Mouse (Mus musculus): ENCODE measurements around the gene Slc2a1. TPM values are rescaled to one million over a fixed set of nuclear protein-coding genes. Genes with fewer than 3 reads are reported as not detected.
A peak's percentile ranks its signal among the peaks of the same experiment; 100 is the strongest.

Gene Slc2a1
- 116 and 123 TPM in 2 replicates for polyA plus RNA-seq (2015; fragmentation: Nextera tagmentation; extraction: Ambion mirVana)

DNA sequence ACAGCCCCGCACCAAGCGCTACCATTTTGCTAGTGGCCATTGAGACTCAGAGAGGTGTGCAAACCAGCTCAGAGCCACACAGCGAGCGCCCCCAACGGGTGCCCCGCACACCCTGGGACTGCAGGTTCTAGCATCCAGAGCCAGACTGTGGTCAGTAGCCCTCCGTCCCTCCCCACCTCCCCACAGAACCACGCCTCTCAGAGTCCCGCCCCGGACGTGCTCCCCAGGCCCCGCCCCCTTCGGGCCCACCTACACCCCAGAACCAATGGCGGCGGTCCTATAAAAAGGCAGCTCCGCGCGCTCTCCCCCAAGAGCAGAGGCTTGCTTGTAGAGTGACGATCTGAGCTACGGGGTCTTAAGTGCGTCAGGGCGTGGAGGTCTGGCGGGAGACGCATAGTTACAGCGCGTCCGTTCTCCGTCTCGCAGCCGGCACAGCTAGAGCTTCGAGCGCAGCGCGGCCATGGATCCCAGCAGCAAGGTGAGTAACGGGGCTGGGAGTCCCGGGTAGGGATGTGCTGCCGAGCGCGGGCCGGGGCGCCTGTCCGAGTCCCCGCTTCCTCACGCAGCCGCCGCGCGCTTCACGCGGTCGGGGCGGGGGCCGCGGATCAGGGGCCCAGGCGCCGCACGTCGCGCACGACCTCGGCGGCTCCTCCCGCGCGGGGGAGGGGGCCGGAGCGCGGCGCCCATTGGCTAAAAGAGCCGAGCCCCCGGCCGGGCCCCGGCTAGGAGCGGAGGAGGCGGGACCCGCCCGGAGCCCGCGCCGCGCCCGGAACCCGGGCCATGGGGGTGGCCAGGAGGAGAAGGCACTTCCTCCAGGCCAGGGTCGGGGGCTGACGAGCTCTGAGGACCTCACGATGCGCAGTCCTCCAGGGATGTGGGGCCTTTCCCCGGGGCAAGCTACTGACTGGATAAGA is at the start of gene Slc2a1:
TSS of gene Slc2a1 (plus strand) at position 217 of the 914 bp plus-strand sequence.
- under 1% methylated on average over 88 of the region's 88 CpGs for WGBS
- Histone ChIP-seq H3K4me3 (peak within 1 kb of the TSS; percentile 80), H3K36me3 (no peaks in the 10 kb centered on the region), H3K27me3 (no peaks in the 10 kb centered on the region), H3K27ac (peak within 1 kb of the TSS; percentile 99), H3K4me1 (peaks cover 71% of the 10 kb centered on the region), H3K9ac (peak within 1 kb of the TSS; percentile 94), H3K9me3 (no peaks in the 10 kb centered on the region), H3K4me2 (peak within 1 kb of the TSS; percentile 73)
- ATAC-seq (ENCODE audit: insufficient number of reproducible peaks, insufficient read depth, low FRiP score, low TSS enrichment, low read depth), result peak; percentile 90

DNA sequence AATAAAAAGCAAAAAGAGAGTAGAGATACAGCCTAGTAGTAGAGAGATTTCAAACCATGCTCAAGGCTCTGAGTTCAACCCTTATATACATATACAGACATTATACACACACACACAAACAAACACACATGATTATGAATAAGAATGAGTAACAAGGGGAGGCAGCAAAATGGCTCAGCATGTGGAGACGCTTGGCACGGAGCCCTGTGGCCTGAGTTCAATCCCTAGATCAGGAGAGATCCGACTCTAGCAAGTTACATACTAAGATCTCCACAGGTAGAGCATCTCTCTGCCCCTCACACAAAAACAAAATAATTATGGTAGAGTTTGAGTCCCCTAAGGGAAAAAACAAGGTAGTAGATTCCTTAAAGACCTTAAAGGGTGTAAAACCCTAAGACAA is 41.7 kb upstream of the Slc2a1 start:
- Histone ChIP-seq H3K9me3 (no peaks in the 10 kb centered on the region), H3K36me3 (no peaks in the 10 kb centered on the region), H3K27ac (peak overlapping the region; percentile 39; the same call in 1 of the 2 replicates), H3K4me3 (no peak overlapping the region), H3K27me3 (peaks cover 21% of the 10 kb centered on the region), H3K4me2 (no peak overlapping the region), H3K4me1 (peaks cover 16% of the 10 kb centered on the region), H3K9ac (no peak overlapping the region)
- ATAC-seq (ENCODE audit: insufficient number of reproducible peaks, insufficient read depth, low FRiP score, low TSS enrichment, low read depth), result no peak
- 70% methylated on average over 3 of the region's 3 CpGs for WGBS

DNA sequence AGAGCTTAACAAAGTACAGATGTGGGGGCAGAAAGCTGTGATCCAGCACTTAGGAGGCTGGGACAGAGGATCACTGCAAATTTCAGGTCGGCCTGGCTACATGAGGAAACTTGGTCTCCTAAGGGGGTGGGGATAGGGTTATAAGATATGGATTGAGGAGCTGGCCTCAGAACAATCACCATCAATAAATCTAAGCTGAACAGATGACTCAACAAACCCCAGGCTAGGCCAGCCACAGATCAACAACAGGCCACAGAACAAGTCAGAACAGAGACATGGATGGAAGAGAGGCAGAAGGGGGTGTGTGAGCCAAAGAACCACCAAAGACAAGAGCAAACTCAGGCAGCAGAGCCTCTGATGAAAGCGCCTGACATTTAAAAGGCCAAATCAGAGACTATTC is 41.3 kb upstream of the Slc2a1 start:
- Histone ChIP-seq H3K9ac (no peak overlapping the region), H3K9me3 (no peaks in the 10 kb centered on the region), H3K27ac (peak overlapping the region; percentile 39; the same call in 1 of the 2 replicates), H3K4me3 (no peak overlapping the region), H3K36me3 (no peaks in the 10 kb centered on the region), H3K27me3 (peaks cover 25% of the 10 kb centered on the region), H3K4me2 (no peak overlapping the region), H3K4me1 (peaks cover 20% of the 10 kb centered on the region)
- no peak for ATAC-seq (ENCODE audit: insufficient number of reproducible peaks, insufficient read depth, low FRiP score, low TSS enrichment, low read depth)
- WGBS, result 51% methylated on average over 2 of the region's 2 CpGs

DNA sequence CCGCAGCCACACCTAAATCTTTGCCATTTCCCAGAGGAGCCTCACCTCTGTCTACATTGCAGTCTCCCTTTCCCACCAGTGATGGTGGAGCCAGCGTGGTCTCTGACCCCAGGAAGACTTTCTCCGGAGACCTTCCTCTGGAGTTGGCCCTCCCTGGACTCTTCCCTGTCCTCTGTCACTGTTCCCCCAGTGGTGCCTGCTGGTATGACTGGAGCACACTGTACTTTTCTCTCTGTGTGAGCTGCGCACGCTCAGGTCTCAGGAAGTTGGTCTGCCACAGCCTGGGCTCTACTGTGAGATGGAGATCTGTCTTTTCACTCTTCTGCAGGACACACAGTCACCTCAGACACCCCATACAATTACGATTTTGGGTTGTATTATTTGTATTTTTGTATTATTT is 39.6 kb upstream of the Slc2a1 start:
- Histone ChIP-seq H3K27me3 (peaks cover 33% of the 10 kb centered on the region), H3K36me3 (no peaks in the 10 kb centered on the region), H3K4me2 (no peak overlapping the region), H3K27ac (no peak overlapping the region), H3K4me1 (peaks cover 36% of the 10 kb centered on the region), H3K9me3 (no peaks in the 10 kb centered on the region), H3K9ac (no peak overlapping the region), H3K4me3 (no peak overlapping the region)
- WGBS, result 65% methylated on average over 6 of the region's 6 CpGs
- ATAC-seq (ENCODE audit: insufficient number of reproducible peaks, insufficient read depth, low FRiP score, low TSS enrichment, low read depth), result no peak

DNA sequence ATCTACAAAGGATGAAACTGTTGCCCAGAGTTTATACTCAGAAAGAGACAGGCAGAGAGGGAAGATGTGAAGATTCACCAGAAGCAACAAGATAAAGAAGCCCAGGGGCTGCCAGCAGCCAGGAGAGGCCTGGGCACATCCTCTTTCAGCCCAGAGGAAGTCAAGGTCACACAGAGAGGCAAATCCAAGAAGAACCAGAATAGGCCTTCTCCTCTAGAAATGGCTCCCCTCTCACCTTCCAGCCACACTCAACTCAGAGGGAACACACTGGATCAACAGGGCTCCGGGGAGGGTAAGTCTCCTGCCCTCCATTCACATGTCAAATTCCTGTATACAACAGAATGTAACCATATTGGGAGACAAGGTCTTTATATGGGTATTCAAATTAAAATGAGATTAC is 38.3 kb upstream of the Slc2a1 start:
- no peak overlapping the region for H3K4me3 ChIP-seq
- ATAC-seq (ENCODE audit: insufficient number of reproducible peaks, insufficient read depth, low FRiP score, low TSS enrichment, low read depth), result no peak
- no peak overlapping the region for H3K4me2 ChIP-seq
- H3K9me3 ChIP-seq, result no peaks in the 10 kb centered on the region
- H3K36me3 ChIP-seq, result no peaks in the 10 kb centered on the region
- H3K27me3 ChIP-seq, result peaks cover 33% of the 10 kb centered on the region
- no peak overlapping the region for H3K27ac ChIP-seq
- 77% methylated on average over 1 of the region's 1 CpGs for WGBS
- no peak overlapping the region for H3K9ac ChIP-seq
- H3K4me1 ChIP-seq, result peaks cover 46% of the 10 kb centered on the region

DNA sequence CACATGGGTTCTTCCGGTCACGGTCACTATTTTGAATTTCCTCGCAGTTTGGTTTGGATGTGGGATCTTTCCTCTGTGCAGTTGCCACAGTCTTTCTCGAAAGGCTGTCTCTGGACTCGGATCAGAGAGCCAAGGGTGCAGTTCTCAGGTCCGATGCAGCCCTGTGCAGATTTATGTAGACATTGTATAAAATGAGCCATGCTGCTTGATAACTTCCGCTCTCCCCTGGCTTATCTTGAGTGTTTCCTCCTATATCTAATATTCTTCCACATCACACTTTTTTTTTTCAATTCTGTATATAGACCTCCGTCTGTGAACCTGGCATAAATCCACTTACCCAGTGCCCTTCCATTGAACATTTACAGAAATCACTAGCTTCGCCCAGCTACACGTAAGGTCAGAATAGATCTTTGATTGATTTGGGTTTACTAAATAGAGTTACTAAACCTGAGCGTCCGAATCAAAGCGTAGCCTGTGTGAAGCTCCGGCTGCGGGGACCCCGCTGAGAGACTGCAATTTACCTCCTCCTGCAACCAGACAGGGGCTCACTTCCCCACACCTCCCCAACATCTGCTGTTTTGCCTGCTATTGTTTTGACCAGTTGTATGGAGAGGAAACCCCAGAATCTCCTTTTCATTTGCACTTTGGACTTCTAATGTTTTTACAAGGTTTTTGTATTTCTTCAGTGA is 37.4 kb upstream of the Slc2a1 start:
- Histone ChIP-seq H3K4me3 (no peak overlapping the region), H3K27ac (peak overlapping the region; percentile 80), H3K36me3 (no peaks in the 10 kb centered on the region), H3K9me3 (no peaks in the 10 kb centered on the region), H3K9ac (no peak overlapping the region), H3K4me1 (peaks cover 46% of the 10 kb centered on the region), H3K27me3 (peaks cover 33% of the 10 kb centered on the region), H3K4me2 (peak overlapping the region; percentile 58; the same call in 1 of the 2 replicates)
- ATAC-seq (ENCODE audit: insufficient number of reproducible peaks, insufficient read depth, low FRiP score, low TSS enrichment, low read depth), result no peak
- 33% methylated on average over 16 of the region's 16 CpGs for WGBS

DNA sequence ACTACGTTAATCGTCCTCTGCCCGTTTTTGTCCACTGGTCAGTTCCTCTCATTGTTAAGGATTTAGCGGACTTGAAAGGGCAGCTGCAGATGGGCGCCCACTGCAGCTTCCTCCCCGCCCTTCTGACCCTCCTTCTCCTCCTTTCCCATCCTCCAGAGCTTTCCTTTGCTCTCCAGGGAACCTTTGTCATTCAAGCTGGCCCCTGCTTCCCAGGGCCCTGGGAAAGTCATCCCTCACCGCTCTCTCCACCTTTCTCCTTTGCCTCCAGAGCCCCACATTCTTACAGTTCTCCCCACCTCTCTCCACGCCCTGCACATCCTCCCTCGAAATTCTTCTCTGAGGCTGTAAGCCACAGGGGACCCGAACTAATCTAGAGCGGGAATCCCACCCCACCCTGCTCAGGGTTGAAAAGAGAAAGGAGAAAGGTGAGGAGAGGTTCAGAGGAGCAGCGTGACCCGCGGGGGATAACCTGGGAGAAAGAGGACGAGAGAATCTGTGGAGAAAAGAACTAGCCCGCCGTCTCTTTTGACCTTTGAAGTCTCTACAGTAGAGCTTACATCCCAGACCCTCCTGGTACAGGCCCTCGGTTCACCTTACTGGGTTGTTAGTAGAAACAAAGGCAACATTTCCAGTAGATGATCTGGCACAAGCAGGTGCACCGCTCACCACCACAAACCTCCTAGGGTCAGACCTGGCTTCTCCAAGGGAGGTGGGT is 36.7 kb upstream of the Slc2a1 start:
- peak overlapping the region; percentile 80 for H3K27ac ChIP-seq
- peak overlapping the region; percentile 58 for H3K4me2 ChIP-seq
- H3K4me3 ChIP-seq, result no peak overlapping the region
- peaks cover 33% of the 10 kb centered on the region for H3K27me3 ChIP-seq
- ATAC-seq (ENCODE audit: insufficient number of reproducible peaks, insufficient read depth, low FRiP score, low TSS enrichment, low read depth), result no peak
- H3K9ac ChIP-seq, result peak overlapping the region; percentile 2; the same call in 1 of the 2 replicates
- no peaks in the 10 kb centered on the region for H3K36me3 ChIP-seq
- WGBS, result 9% methylated on average over 19 of the region's 19 CpGs
- no peaks in the 10 kb centered on the region for H3K9me3 ChIP-seq
- peaks cover 51% of the 10 kb centered on the region for H3K4me1 ChIP-seq

DNA sequence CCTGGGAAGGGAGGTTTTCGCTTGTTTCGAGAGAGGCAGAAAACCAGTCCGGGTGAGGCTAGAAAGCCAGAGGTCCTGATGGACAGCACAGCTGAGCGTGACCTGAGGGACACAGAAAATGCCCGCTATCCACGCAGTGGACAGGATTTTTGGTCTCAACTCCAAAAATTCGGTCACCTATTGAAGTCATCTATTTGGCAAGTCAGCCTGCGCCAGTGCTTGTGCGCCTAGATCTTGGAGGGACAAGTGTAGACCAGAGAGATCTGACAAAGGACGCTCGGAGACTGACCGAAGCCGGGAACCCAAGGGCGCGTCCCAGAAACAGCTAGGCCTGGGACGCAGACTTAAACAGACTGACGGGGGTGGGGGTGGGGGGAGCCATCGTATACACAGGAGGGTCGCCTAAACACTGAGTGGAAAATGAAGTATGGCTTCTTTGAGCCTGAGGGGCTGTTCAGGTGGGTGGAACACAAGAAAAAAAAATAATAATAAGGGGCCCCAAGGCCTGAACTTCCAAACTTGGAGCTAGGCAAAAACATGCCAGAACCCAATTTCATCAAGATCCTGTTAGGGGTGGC is 36.1 kb upstream of the Slc2a1 start:
- Histone ChIP-seq H3K36me3 (no peaks in the 10 kb centered on the region), H3K4me2 (peak overlapping the region; percentile 58), H3K27me3 (peaks cover 33% of the 10 kb centered on the region), H3K9ac (peak overlapping the region; percentile 59), H3K27ac (peak overlapping the region; percentile 80), H3K4me1 (peaks cover 45% of the 10 kb centered on the region), H3K4me3 (peak overlapping the region; percentile 38), H3K9me3 (no peaks in the 10 kb centered on the region)
- ATAC-seq (ENCODE audit: insufficient number of reproducible peaks, insufficient read depth, low FRiP score, low TSS enrichment, low read depth), result 0 out of 2 replicates have a peak, but pooled peaks have one; percentile 17
- 16% methylated on average over 19 of the region's 19 CpGs for WGBS

DNA sequence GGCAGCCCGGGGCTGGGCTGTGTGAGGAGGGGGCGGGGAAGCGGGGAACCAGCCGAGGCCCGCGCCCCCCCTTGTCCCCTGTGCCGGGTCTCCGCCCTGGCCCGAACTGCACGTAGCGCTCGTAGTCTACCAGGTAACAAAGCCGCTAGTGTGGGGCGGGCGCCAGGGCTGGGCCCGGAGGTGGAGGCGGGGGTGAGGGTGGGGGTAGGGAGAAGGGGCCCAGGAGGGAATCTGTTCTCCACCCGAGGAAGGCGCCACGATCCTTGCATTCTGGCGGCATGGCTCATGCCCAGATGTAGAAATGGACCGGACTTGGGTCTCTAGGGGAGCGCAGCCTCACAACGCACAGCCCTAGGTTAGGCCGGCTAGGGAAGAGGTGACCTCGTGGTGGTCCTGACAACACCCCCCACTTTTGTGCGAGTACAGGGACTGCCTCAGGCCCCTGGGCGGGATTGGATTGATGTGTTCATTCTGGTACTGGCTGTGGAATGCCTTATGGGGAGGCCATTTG is 35.5 kb upstream of the Slc2a1 start:
- peak overlapping the region; percentile 59 for H3K9ac ChIP-seq
- peak overlapping the region; percentile 38 for H3K4me3 ChIP-seq
- H3K4me2 ChIP-seq, result peak overlapping the region; percentile 58
- H3K27me3 ChIP-seq, result peaks cover 33% of the 10 kb centered on the region
- no peaks in the 10 kb centered on the region for H3K36me3 ChIP-seq
- WGBS, result 3% methylated on average over 28 of the region's 28 CpGs
- H3K4me1 ChIP-seq, result peaks cover 45% of the 10 kb centered on the region
- peak; percentile 88 for ATAC-seq (ENCODE audit: insufficient number of reproducible peaks, insufficient read depth, low FRiP score, low TSS enrichment, low read depth)
- H3K9me3 ChIP-seq, result no peaks in the 10 kb centered on the region
- peak overlapping the region; percentile 80 for H3K27ac ChIP-seq

DNA sequence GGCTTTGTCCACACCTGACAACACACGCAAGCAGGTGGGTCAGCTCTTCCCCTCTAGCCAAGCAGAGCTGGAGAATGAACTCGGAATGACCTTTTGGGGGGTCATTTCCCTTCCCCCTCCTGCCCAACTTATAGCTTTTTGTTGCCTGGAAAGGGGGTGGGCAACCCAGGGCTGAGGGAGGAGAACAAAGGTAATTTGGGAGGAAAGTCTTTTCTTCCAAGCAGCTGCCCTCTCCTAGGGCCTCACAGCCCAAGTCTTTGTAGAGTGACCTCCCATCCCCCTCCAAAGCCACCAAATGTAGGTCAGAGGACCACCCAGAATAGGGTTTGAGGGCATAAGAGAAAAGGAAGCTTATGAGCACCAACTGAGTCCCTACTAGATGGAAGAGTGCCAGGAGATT is 34.9 kb upstream of the Slc2a1 start:
- Histone ChIP-seq H3K27me3 (peaks cover 33% of the 10 kb centered on the region), H3K36me3 (no peaks in the 10 kb centered on the region), H3K9ac (no peak overlapping the region), H3K4me1 (peaks cover 45% of the 10 kb centered on the region), H3K9me3 (no peaks in the 10 kb centered on the region), H3K4me3 (no peak overlapping the region), H3K4me2 (peak overlapping the region; percentile 58), H3K27ac (peak overlapping the region; percentile 80)
- no peak for ATAC-seq (ENCODE audit: insufficient number of reproducible peaks, insufficient read depth, low FRiP score, low TSS enrichment, low read depth)
- 35% methylated on average over 2 of the region's 2 CpGs for WGBS

DNA sequence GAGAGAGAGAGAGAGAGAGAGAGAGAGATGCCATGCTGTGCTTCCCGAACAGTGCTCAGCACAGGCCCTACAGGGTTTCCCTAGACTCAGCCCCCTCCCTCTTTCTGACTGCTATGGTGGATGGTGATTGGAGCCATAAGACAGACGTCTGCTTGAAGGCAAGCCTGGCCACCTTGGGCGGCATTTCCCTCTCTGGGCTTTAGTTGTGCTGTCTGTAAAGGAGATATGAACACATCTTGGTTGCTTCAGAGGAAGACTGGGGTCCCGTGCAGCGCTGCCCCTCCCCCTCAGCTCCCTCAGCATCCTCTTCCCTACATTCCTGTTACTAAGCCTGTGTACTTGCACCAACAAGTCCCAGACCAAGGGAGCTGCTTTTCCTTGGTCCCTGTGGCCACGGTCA is 33.9 kb upstream of the Slc2a1 start:
- Histone ChIP-seq H3K27me3 (peaks cover 32% of the 10 kb centered on the region), H3K9ac (no peak overlapping the region), H3K27ac (peak overlapping the region; percentile 80), H3K4me3 (no peak overlapping the region), H3K36me3 (no peaks in the 10 kb centered on the region), H3K4me1 (peaks cover 45% of the 10 kb centered on the region), H3K4me2 (no peak overlapping the region), H3K9me3 (no peaks in the 10 kb centered on the region)
- 18% methylated on average over 6 of the region's 6 CpGs for WGBS
- no peak for ATAC-seq (ENCODE audit: insufficient number of reproducible peaks, insufficient read depth, low FRiP score, low TSS enrichment, low read depth)
